Mouse (Mus musculus) thymus, adult 2 months (tissue): ENCODE results near the gene Col4a4.

Experiments used
- CTCF ChIP-seq: fragments of 200-500 bp; IDR thresholded peaks from 2 replicates; pipeline ENCODE4 v1.5.1; 2012; ENCODE audit warnings: mild to moderate bottlenecking, control low read depth, low read length, moderate library complexity, borderline replicate concordance; ENCODE audit not compliant: control insufficient read depth, poor library complexity, insufficient read depth; ENCODE audit errors: extremely low read depth
- POLR2A ChIP-seq: fragments of 200-500 bp; IDR thresholded peaks from 2 replicates; pipeline ENCODE4 v1.6.1; 2012; ENCODE audit warnings: mild to moderate bottlenecking, low read length, control low read depth, moderate library complexity; ENCODE audit not compliant: control insufficient read depth, poor library complexity, insufficient read depth; ENCODE audit errors: extremely low read depth

DNA sequence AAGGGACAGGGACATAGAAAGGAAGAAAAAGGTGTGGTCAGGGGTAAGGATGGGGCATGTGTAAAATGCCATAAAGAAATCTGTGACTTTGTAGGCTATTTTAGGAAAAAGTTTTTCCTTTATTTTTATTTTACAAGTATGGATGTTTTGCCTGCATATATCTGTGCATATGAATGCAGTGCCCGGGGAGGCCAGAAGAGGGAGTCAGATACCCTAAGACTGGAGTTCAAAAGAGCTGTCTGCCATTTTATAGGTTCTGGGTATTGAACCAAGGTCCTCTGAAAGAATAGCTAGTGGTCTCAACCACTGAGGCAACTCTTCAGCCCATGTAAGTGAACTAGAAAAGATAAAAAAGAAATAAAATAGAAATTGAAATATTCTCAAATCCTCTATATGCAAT is 14.9 kb downstream of the Col4a4 start:
- no peak for TF ChIP-seq CTCF
- TF ChIP-seq POLR2A, result no peak
